Mouse (Mus musculus) CH12.LX (cell line): ENCODE results near the gene Dock10. TPM values are rescaled to one million over a fixed set of nuclear protein-coding genes. Genes with fewer than 3 reads are reported as not detected.

Source experiments
- DNase-seq: peaks from one replicate; pipeline ENCODE4 v3.0.0-alpha.2; 2013; ENCODE audit errors: extremely low read depth
- H3K27ac ChIP-seq: 2 replicates; pipeline ENCODE4 v1.5.1; 2012; ENCODE audit warnings: low read depth, mild to moderate bottlenecking, control low read depth, moderate library complexity; ENCODE audit not compliant: insufficient read depth
- H3K27me3 ChIP-seq: replicated peaks from 2 replicates; pipeline ENCODE3; 2012; ENCODE audit warnings: inconsistent platforms
- H3K36me3 ChIP-seq, 2 experiments: replicated peaks in 1 of 2; 2 replicates each; pipeline versions ENCODE3 to v1.6.1; 2012; ENCODE audit warnings: inconsistent platforms in 1 of 2, low read length in 1 of 2, mild to moderate bottlenecking in 1 of 2, mixed read lengths in 1 of 2, moderate library complexity in 1 of 2; ENCODE audit not compliant: control insufficient read depth in 1 of 2, insufficient read depth in 1 of 2
- H3K4me1 ChIP-seq, 2 experiments: 2 replicates each; pipeline ENCODE4 v1.6.1; 2012; ENCODE audit warnings: inconsistent platforms in 1 of 2, moderate library complexity in 1 of 2; ENCODE audit not compliant: insufficient read depth in 2 of 2, control insufficient read depth in 1 of 2
- H3K4me2 ChIP-seq: 2 replicates; pipeline ENCODE4 v1.6.1; 2012; ENCODE audit warnings: low read depth, mild to moderate bottlenecking, control low read depth; ENCODE audit not compliant: poor library complexity, insufficient read depth, severe bottlenecking
- H3K4me3 ChIP-seq, 3 experiments: fragments of 150-350 bp in 1 of 3; sonication (generic) in 1 of 3; replicated peaks in 1 of 3; 2 replicates each; pipeline versions ENCODE3 to v1.5.1; 2011 to 2012; ENCODE audit warnings: low read depth in 2 of 3, low read length in 2 of 3, mild to moderate bottlenecking in 2 of 3, moderate library complexity in 2 of 3, control low read depth in 1 of 3, improper control_type of control experiment in 1 of 3, inconsistent platforms in 1 of 3, mixed read lengths in 1 of 3; ENCODE audit not compliant: poor library complexity in 1 of 3
- H3K79me2 ChIP-seq: replicated peaks from 2 replicates; pipeline ENCODE4 v1.6.1; 2012; ENCODE audit warnings: mild to moderate bottlenecking, moderate library complexity; ENCODE audit not compliant: control insufficient read depth, poor library complexity, insufficient read depth, severe bottlenecking; ENCODE audit errors: extremely low read depth
- H3K9ac ChIP-seq: 2 replicates; pipeline ENCODE4 v1.6.1; 2012; ENCODE audit warnings: low read depth, mild to moderate bottlenecking, control low read depth, moderate library complexity; ENCODE audit not compliant: insufficient read depth
- H3K9me3 ChIP-seq: replicated peaks from 2 replicates; pipeline ENCODE3; 2012; ENCODE audit warnings: low read length, inconsistent platforms, mixed read lengths
- BHLHE40 ChIP-seq: IDR thresholded peaks from 2 replicates; pipeline ENCODE4 v1.6.1; 2011; ENCODE audit warnings: mild to moderate bottlenecking, low read depth, low read length, improper control_type of control experiment
- ELF1 ChIP-seq: IDR thresholded peaks from 2 replicates; pipeline ENCODE4 v1.6.1; 2014; ENCODE audit warnings: low read depth, mild to moderate bottlenecking, inconsistent platforms, low read length, improper control_type of control experiment
- EP300 ChIP-seq: IDR thresholded peaks from 2 replicates; pipeline ENCODE4 v1.6.1; 2011; ENCODE audit warnings: low read length, improper control_type of control experiment
- ETS1 ChIP-seq: conservative IDR thresholded peaks from 2 replicates; pipeline ENCODE4 v1.6.1; 2012; ENCODE audit warnings: low read depth, mild to moderate bottlenecking, inconsistent platforms, low read length, improper control_type of control experiment, moderate library complexity
- GABPA ChIP-seq: IDR thresholded peaks from 2 replicates; pipeline ENCODE4 v1.6.1; 2012; ENCODE audit warnings: low read depth, low read length, improper control_type of control experiment, inconsistent platforms; ENCODE audit not compliant: insufficient replicate concordance
- HCFC1 ChIP-seq: IDR thresholded peaks from 2 replicates; pipeline ENCODE4 v1.6.1; 2012; ENCODE audit warnings: low read depth, mild to moderate bottlenecking, inconsistent platforms, low read length, improper control_type of control experiment
- JUN ChIP-seq: IDR thresholded peaks from 2 replicates; pipeline ENCODE4 v1.6.1; 2011; ENCODE audit warnings: low read depth, mild to moderate bottlenecking, low read length, improper control_type of control experiment, moderate library complexity; ENCODE audit not compliant: insufficient read depth
- MAFK ChIP-seq: IDR thresholded peaks from 2 replicates; pipeline ENCODE4 v1.6.1; 2011; ENCODE audit warnings: low read length, improper control_type of control experiment; ENCODE audit not compliant: insufficient replicate concordance
- MAX ChIP-seq: IDR thresholded peaks from 2 replicates; pipeline ENCODE4 v1.6.1; 2011; ENCODE audit warnings: low read length, improper control_type of control experiment
- MEF2A ChIP-seq: IDR thresholded peaks from 2 replicates; pipeline ENCODE4 v1.6.1; 2014; ENCODE audit warnings: low read depth, mild to moderate bottlenecking, inconsistent platforms, low read length, improper control_type of control experiment, borderline replicate concordance
- MXI1 ChIP-seq: IDR thresholded peaks from 2 replicates; pipeline ENCODE4 v1.6.1; 2011; ENCODE audit warnings: mild to moderate bottlenecking, low read depth, low read length, improper control_type of control experiment
- PAX5 ChIP-seq: IDR thresholded peaks from 2 replicates; pipeline ENCODE4 v1.6.1; 2012; ENCODE audit warnings: low read length, inconsistent platforms, mixed read lengths
- SIN3A ChIP-seq: IDR thresholded peaks from 2 replicates; pipeline ENCODE4 v1.6.1; 2012; ENCODE audit warnings: low read length, improper control_type of control experiment, inconsistent platforms
- ZC3H11A ChIP-seq: IDR thresholded peaks from 2 replicates; pipeline ENCODE4 v1.6.1; 2012; ENCODE audit warnings: low read depth, mild to moderate bottlenecking, inconsistent platforms, low read length, improper control_type of control experiment
- dilution Hi-C: fragments of 300-500 bp; cut with MboI; formaldehyde crosslinking; loops from 2 replicates; pipeline ENCODE4 v1.14.3; 2020; ENCODE audit warnings: low sequenced_read_pairs; ENCODE audit not compliant: extremely low pct_unique_long_range_greater_than_20kb, extremely low pct_ligation_motif_present
- in situ Hi-C: fragments of 300-500 bp; cut with MboI; formaldehyde crosslinking; loops from 3 replicates; pipeline ENCODE4 v1.14.3; 2019; ENCODE audit warnings: low sequenced_read_pairs, low pct_ligation_motif_present, low pct_unique_long_range_greater_than_20kb, mixed read lengths
- polyA plus RNA-seq: library from polyadenylated mRNA; unstranded; fragments of >175 nt; gene quantifications from 2 replicates; pipeline ENCODE4 v1.2.1, GENCODE M21; 2012; ENCODE audit warnings: low read depth; ENCODE audit not compliant: insufficient read length
- total RNA-seq, 2 experiments: library from RNA; depleted of rRNA; stranded (reverse); fragments of 300-350 nt in 1 of 2; fragments of >200 nt in 1 of 2; gene quantifications; 2 replicates each; pipeline ENCODE4 v1.2.3; 2012 to 2014

Dock10 gene
- total and polyA plus RNA-seq, 3 experiments, result 44.7 to 77.2 (median 62.2) TPM

GRCm38 (mm10) chr1:80785066-80785779, 26.9 kb upstream of the Dock10 start:
- Histone ChIP-seq H3K79me2 (no peaks in the 10 kb centered on the region), H3K9ac (no peak overlapping the region), H3K9me3 (no peaks in the 10 kb centered on the region), H3K27ac (no peak overlapping the region), H3K27me3 (no peaks in the 10 kb centered on the region), H3K4me3 (no peak overlapping the region), H3K36me3 (no peaks in the 10 kb centered on the region), H3K4me1 (no peaks in the 10 kb centered on the region), H3K4me2 (no peak overlapping the region)
- no peak for DNase-seq
- in situ Hi-C loops (no loop called here), dilution Hi-C loops (no loop called here)
- no peak for TF ChIP-seq MEF2A
- no peak for TF ChIP-seq SIN3A
- no peak for TF ChIP-seq MAFK
- TF ChIP-seq ETS1, result no peak
- no peak for TF ChIP-seq ZC3H11A
- TF ChIP-seq, all 38 proteins: peak for 0

- DNase-seq, result no peak
- Histone ChIP-seq H3K36me3 (no peaks in the 10 kb centered on the region), H3K27ac (no peak overlapping the region), H3K27me3 (no peaks in the 10 kb centered on the region), H3K4me2 (no peak overlapping the region), H3K9me3 (no peaks in the 10 kb centered on the region), H3K79me2 (no peaks in the 10 kb centered on the region), H3K9ac (no peak overlapping the region), H3K4me3 (no peak overlapping the region)
- dilution Hi-C loops (no loop called here), in situ Hi-C loops (no loop called here)
- TF ChIP-seq JUN (no peak), ELF1 (no peak), EP300 (no peak), MAFK (no peak), GABPA (no peak), HCFC1 (no peak), MAX (no peak), MXI1 (no peak), BHLHE40 (no peak), PAX5 (no peak)
- TF ChIP-seq, all 38 proteins: peak for 0
- no peaks in the 10 kb centered on the region for H3K4me1 ChIP-seq
Measured at GRCm38 (mm10) chr1:80784155-80784554, 25.8 kb upstream of the Dock10 start.
